Mouse (Mus musculus) left cerebral cortex, adult 2 months (tissue): ENCODE data around the gene Ston1. TPM values are rescaled to one million over a fixed set of nuclear protein-coding genes. Genes with fewer than 3 reads are reported as not detected.
A peak's percentile ranks its signal among the peaks of the same experiment; 100 is the strongest.

ENCODE experiments used
- DNase-seq, 2 experiments: peaks; one replicate each; pipeline ENCODE4 v3.0.0; 2021 to 2022; ENCODE audit warnings: low spot score in 2 of 2, mixed read lengths in 1 of 2; ENCODE audit errors: extremely low spot score in 1 of 2
- H3K27ac ChIP-seq: fragments of 200-600 bp; 2 replicates; pipeline ENCODE4 v1.8.1; 2022
- H3K4me3 ChIP-seq: fragments of 200-600 bp; 2 replicates; pipeline ENCODE4 v1.8.1; 2022
- CTCF ChIP-seq: fragments of 200-600 bp; IDR thresholded peaks from 2 replicates; pipeline ENCODE4 v1.8.1; 2022; ENCODE audit warnings: antibody characterized with exemption, mild to moderate bottlenecking, moderate library complexity
- intact Hi-C: fragments of 180-260 bp; cut with DNase I; formaldehyde crosslinking; loops from one replicate; pipeline ENCODE4 v1.15.1; 2025
- total RNA-seq, 2 experiments: library from RNA; stranded (reverse); gene quantifications; 2 replicates each; pipeline ENCODE4 v1.2.3; 2021

The Ston1 gene
- total RNA-seq, 2 experiments from 2014 or later = 6.1 to 7.4 TPM

DNA sequence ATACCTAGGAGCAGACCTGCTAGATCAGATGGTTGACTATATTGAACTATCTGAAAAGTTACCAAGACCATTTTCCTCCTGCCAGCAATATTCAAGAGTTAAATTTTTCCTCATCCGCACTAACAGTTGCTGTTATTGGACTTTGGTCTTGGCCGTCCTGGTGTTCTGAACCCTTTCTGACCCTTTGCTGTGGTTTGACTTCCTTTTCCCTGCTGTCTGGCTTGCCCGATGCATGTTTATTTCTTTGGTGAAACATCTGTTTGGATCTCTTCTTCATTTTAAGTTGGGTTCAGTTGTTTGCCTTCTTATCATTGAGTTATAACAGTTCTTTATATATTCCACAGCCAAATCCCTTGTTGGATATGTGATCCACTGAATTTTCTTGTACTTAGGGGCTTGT lies 33.9 kb upstream of the Ston1 start:
- intact Hi-C loops = no loop called here

DNA sequence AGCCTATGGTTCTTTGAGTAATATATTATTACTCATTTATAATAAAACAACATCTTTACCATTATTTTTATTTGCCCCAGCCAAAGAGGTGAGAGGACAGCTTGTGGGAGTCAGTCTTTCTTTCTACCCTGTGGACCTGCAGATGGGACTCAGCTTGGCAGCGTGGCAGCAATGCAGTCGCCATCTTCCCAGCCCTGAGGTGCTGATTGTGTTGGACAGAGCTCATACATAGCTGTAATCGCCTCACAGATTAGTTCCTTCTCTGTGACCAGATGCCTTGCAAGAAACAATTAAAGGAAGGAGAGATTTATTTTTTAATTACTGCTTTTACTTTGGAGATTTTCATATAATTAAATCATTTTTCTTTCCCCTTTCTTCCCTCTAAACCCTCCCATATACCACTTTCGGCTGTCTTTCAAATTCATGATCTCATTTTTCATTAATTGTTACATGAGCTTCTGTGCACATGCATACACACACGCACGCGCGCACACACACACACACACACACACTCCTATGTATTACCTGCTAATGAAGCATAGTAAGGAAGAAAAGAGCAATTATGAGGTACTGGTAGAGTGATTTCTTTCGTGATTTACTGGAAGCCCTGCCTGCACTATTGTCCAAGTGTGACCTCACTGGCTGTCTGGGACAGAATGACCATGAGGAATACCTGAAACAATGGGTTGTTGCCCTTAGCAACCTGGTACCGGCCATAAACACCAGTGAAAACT lies 27.5 kb upstream of the Ston1 start:
- no peak overlapping the region for H3K27ac ChIP-seq
- intact Hi-C loops = no loop called here

More for the DNA sequence above, 33.9 kb upstream of the Ston1 start:
- no peak for DNase-seq
- H3K27ac ChIP-seq = no peak overlapping the region
- no peak overlapping the region for H3K4me3 ChIP-seq
- no peak for TF ChIP-seq CTCF

DNA sequence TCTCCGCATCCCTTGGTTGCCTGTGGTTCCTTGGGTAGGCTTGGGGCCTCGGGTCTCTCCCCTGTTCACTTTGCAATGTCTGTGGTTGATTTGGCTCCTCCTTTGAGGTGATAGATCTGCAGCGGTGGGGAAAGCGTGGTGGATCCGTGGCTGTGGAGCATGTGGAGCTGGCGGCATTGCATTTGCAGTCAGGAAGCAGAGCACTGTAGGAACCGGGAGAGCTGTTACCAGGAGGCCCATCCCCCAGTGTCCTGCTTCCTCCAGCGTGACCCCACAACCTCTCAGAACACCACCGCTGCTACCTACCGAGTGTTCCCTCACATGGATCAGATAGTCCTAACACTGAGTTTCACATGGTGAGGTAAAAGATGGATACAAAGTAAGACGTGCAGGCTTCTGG lies 26.7 kb upstream of the Ston1 start:
- H3K27ac ChIP-seq = no peak overlapping the region
- intact Hi-C loops = no loop called here
- no peak for TF ChIP-seq CTCF
- H3K4me3 ChIP-seq = no peak overlapping the region
- DNase-seq = no peak

More for the DNA sequence above, 27.5 kb upstream of the Ston1 start:
- H3K4me3 ChIP-seq = no peak overlapping the region
- TF ChIP-seq CTCF = no peak
- DNase-seq = no peak

DNA sequence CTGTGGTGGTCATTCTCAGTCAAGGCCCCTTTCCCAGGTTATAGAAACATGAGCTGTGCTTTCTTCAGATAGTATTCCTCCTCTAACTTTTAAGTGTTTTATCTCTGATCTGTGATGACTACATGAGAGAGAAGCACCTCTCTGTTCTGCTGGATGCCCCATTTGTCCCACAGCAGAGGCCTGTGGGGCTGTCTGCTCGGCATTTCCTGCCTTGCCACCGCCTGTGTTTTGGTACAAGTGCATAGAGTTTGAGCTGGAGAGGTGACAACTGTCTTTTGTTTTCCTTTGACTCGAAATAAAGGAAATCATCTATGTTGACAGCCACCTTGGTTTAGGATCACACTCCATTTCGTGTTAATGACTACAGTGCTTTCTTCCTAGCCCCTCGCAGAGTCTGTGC lies 22.7 kb upstream of the Ston1 start:
- no peak overlapping the region for H3K27ac ChIP-seq
- TF ChIP-seq CTCF = no peak
- intact Hi-C loops = no loop called here

DNA sequence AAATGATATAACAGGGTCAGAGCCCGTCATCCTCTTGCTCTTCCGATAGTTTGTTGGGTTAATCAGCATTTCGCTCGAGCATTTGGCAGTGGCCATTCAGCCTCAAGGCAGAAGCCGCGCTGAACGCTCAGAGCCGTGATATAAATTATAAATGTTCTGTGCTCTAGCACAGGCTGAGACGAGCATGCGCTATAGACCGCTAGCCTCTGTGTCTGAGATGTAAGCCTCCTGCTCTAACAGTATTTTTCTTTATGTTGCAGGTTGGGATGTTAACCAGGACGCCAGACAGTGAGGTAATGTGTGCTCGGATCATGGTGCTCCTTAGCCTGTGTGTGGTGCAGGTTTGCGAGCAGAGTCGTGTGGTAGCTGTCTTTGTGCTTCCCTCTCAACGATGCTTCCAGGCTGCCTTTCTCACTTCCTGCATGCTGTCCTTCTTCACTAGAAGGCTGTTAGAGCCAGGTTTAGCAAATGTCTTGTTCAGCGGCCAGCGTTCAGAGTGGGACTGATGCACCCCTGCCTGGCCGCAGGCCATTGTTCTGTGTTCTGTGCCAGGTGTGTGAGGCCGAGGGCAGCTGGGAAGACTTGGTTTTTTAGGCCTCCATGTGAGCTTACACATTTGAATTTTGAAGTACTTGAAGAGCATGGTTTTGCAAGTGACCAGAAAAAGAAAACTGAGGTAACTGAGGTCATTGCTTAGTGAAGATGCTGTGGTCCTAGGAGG lies 18.8 kb upstream of the Ston1 start:
- H3K27ac ChIP-seq = no peak overlapping the region

More for the DNA sequence above, 22.7 kb upstream of the Ston1 start:
- no peak overlapping the region for H3K4me3 ChIP-seq
- no peak for DNase-seq

DNA sequence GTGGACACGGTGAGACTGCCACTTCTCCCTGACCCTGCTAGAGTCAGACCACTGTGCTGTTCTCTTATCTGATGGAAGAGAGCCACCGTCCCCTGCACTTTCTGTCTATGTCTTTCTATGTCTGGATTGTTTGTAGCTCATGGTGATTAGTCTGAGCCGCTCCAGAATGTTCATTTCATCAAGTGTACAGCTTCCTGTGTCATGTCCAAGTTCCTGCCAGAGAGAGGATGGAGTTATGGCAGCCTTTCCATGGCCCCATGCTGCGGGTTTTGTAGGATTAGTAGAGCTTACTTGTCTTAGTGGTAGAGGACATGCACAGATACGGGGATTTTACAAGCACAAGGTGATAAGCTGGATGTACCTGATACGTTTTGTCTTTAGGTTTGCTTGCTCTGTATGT lies 16.9 kb upstream of the Ston1 start:
- TF ChIP-seq CTCF = no peak
- Histone ChIP-seq H3K4me3 (no peak overlapping the region), H3K27ac (no peak overlapping the region)
- DNase-seq = no peak
- intact Hi-C loops = no loop called here

More for the DNA sequence above, 18.8 kb upstream of the Ston1 start:
- no peak for TF ChIP-seq CTCF
- H3K4me3 ChIP-seq = no peak overlapping the region
- intact Hi-C loops = no loop called here
- DNase-seq = no peak

DNA sequence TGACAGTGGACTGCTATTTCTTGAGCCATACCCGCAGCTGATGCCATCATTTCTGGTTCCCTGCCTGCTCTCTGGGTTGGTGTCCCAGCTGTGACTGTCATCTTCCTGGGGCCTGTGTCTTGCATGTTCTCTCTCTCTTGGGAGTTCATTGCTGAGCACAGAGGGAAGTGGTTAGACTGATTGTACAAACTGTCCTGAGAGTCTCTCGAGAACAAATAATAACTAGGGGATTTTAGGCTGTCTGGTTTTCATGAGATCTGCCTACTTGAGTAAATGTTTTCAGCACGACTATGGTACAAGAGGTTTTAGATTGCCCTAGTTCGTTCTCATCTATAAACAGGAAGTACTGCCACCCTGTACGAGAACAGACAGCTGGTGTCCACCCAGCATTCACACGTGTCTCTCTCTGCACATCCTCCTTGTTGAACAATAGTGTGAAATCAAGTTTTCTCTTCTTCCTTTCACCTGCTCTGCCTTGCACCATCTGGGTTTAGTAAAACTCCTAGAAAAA lies 15.9 kb upstream of the Ston1 start:
- no peak for TF ChIP-seq CTCF
- intact Hi-C loops = no loop called here
- H3K27ac ChIP-seq = peak overlapping the region; percentile 32
- no peak overlapping the region for H3K4me3 ChIP-seq
- no peak for DNase-seq

DNA sequence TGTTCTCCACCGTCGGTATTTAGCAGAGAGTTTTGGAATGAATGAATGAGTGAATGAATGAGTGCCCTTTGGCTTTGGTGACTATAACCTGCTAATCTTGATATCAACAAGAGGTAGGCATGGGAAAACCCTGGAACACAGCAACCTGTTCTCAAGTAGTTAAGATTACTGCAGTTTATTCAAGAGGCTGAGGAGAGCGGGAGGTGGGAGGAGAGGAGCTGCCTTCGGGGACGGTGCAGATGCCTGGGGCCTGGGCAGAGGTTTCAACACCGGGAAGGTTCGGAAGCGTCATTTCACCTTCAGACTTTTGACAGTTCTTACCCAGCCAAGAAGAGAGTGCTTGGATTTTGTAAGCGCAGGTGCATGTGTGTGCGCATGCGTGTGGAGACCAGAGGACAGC lies 14.5 kb upstream of the Ston1 start:
- no peak for TF ChIP-seq CTCF
- H3K27ac ChIP-seq = no peak overlapping the region
- no peak overlapping the region for H3K4me3 ChIP-seq
- intact Hi-C loops = no loop called here
- DNase-seq = no peak

DNA sequence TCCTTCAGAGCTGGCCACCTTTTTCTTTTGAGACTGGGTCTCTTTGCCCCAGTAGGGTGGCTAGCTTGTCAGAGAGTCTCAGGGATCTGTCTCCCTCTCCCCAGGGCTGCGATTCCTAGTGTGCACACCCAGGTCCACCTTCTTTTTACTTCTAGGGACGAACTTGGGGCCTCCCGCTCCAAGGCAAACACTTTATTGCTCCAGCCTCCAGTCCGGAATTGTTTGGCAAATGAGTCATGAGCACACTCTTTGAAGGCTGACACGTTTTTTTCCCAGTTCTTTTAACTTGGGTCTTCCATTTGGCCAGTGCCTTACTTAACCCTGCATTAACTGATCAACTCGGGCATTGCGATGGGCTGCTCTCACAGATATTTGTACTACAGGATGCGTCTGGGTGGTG lies 14.1 kb upstream of the Ston1 start:
- intact Hi-C loops = no loop called here
- TF ChIP-seq CTCF = no peak
- H3K4me3 ChIP-seq = no peak overlapping the region
- DNase-seq = no peak
- H3K27ac ChIP-seq = no peak overlapping the region

DNA sequence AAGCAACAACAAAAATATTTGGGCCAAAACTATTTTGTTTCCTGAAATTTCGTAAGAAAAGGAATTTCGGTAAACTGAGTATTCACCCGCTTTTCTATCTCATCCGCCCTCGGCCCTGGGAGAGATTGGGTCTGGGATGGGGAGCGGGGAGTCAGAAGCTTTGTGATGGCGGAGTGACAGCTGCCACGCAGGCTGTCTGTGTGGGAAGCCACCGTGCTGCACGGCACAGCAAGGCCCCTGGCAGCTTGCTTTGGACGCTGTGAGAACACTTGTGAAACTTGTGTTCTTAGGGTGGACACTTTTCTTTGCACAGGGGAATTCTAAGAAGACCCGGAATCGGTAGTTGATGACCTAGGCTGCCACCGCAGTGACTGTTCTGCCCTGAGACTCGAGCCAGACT lies 10.1 kb upstream of the Ston1 start:
- intact Hi-C loops = no loop called here
- Histone ChIP-seq H3K27ac (no peak overlapping the region), H3K4me3 (no peak overlapping the region)
- no peak for TF ChIP-seq CTCF
- no peak for DNase-seq

DNA sequence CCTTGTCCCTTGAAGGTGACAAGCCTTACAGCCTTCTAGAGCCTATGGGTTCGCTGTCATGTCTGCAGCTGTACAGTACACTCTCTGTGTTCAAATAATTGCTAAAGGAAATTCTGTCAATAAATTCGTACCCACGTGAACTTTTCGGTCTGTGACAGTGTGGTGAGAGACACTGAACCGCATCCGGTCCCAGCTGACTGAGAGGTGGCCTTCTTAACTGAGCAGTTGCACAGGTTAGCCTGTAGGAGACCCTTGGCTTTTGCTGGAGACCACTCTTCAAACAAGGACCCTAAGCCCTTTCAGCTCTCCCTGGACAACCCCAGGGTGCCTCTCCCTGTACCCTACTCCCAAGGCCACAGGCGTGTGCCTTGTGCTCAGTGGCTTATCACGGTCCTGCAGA lies 9.3 kb upstream of the Ston1 start:
- no peak overlapping the region for H3K4me3 ChIP-seq
- intact Hi-C loops = no loop called here
- DNase-seq = no peak
- no peak for TF ChIP-seq CTCF
- no peak overlapping the region for H3K27ac ChIP-seq

DNA sequence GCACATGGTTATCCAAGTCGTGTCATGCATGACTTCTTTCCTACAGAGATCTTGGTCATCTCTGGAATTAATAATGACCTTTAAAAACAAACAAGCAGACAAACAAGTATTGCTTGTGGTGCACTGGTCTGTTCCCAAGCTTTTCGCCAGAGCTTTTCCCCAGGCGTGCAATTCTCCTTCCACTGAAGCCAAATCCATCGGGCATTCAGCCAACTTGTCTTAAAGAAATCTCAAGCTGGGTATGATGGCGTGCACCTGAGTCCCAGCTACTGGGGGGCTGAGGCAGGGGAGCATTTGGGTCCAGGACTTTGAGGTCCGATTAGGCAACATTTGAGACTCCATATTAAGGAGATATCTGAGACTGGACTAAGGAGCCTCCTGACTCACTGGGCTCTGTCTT lies 7.2 kb upstream of the Ston1 start:
- no peak for DNase-seq
- intact Hi-C loops = no loop called here
- TF ChIP-seq CTCF = no peak
- Histone ChIP-seq H3K4me3 (no peak overlapping the region), H3K27ac (no peak overlapping the region)
